Mouse (Mus musculus) layer of hippocampus, postnatal 25 days (tissue): ENCODE results near the gene Bloc1s1. TPM values are rescaled to one million over a fixed set of nuclear protein-coding genes. Genes with fewer than 3 reads are reported as not detected.

Experiments used
- DNase-seq, 2 experiments: peaks; one replicate each; pipeline ENCODE4 v3.0.0; 2022; ENCODE audit warnings: mixed read lengths in 2 of 2, low spot score in 1 of 2; ENCODE audit errors: extremely low spot score in 1 of 2
- total RNA-seq, 2 experiments: library from RNA; stranded (reverse); gene quantifications; 2 replicates each; pipeline ENCODE4 v1.2.3; 2021

The Bloc1s1 gene
- total RNA-seq = 100 to 1,000 TPM in 1 of 2 experiments, 10 to 100 TPM in 1; 86.8 to 102 TPM

DNA sequence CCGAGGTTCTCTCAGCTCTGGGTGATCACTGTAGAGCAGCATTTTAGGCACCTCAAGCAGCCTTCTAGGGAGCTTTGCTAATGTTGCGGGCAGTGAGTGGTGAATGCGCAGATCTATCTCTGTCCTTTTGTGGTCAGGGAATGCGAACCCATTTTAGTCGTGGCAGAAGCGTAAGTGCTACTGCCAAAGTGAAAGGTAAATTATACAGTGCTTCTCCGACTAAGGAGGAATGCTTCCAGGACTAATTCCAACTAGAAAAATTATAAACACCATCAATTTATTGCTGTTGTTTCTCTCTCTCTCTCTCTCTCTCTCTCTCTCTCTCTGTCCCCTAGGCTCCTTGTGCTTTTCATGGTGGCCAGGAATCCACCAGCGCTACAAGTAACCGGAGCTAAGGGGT, at the start of gene Bloc1s1:
Gene Bloc1s1, minus strand, starts transcription at position 101 of the 400 bp plus-strand sequence.
- no peak for DNase-seq

DNA sequence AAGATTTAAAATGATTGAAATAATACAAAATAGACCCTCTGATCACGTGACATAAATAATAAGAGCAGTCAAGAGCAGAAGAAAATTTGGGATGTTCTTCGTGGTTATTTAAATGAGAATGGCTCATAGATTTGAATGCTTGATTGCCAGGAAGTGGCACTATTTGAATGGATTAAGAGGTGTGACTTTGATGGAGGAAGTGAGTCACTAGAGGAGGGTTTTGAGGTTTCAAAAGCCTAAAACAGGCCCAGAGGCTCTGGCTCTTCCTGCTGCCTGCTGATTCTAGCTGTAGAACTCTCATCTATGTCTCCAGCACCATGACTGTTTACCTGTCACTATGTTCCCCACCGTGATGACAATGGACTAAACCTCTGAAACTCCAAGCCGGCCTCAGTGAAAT, 49.0 kb upstream of the Bloc1s1 start:
- no peak for DNase-seq

DNA sequence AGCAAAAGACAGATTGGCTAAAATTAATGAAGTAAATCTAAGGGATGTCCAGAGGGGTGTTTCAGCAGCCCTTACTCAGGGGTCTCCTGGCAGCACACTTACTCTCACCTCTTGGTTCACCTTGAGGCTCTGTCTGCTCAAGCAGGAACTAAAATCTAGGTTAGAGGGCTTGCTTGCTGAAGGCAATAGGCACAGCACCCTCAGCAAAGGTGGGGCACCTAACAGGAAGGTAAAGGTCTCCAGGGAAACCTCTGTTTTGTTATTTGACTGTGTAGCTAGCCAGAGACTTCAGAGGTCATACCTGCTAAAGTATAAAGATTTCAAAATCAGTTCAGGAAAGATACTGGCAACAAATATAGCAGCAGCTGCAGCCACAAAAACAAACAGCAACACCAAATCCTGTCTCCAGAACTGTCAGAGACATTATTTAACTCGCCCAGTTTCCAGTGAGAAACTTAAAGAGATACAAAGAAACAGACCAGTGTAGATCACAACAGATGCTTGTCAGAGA, 47.0 kb upstream of the Bloc1s1 start:
- no peak for DNase-seq

DNA sequence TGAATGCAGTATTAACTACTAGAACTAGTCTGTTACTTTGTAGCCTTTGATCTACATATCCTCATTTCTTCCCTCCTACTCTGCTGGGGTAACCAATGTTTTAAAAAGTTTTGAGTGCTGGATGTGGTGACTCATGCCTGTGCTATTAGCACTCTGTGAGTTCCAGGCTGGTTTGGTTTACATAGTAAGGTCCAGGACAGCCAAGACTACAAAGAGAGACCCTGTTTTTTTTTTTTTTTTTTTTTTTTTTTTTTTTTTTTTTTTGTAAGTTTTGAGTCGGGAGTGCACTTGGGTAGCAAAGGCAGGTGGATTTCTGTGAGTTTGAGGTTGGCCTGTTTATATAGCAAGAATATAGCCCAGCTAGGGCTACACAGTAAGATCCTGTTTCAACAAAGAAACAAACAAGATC, 44.5 kb upstream of the Bloc1s1 start:
- DNase-seq = no peak

DNA sequence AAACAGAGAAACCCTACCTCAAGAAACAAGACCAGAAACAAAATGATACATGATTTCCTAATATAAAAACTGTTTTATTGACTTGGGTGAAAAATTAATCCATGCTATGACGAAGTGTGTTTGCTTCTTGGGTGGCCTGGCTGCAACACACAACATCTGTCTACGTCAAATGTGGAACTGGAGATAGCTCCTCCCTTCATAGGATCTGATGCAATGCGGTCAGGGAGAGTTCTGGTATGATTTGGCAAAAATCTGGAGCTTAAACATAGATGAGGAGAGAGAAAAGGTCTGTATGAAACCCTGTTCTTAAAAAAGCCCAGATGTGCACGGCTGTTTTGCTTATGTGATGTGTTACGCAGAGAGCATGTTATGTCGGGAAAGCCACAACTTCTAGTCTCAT, 42.0 kb upstream of the Bloc1s1 start:
- no peak for DNase-seq

DNA sequence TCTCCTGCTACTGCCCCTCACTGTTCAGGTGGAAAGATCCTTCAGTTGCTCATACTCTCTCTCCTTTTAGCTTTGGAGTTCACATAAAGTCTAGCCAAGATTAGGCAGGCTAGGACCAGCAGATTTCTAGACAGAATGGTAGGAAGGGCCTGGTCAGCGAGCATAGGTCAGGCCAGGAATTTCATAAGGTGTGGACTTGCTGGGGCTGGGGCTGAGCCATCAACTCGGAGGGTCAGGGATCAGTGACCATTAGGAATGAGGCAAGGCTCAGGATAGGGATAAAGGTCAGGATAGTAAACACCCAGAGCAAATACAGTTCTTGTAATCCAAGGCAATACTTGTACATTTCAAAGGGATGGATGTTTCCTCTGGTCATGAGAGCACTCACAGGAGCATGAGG, 41.1 kb upstream of the Bloc1s1 start:
- no peak for DNase-seq

DNA sequence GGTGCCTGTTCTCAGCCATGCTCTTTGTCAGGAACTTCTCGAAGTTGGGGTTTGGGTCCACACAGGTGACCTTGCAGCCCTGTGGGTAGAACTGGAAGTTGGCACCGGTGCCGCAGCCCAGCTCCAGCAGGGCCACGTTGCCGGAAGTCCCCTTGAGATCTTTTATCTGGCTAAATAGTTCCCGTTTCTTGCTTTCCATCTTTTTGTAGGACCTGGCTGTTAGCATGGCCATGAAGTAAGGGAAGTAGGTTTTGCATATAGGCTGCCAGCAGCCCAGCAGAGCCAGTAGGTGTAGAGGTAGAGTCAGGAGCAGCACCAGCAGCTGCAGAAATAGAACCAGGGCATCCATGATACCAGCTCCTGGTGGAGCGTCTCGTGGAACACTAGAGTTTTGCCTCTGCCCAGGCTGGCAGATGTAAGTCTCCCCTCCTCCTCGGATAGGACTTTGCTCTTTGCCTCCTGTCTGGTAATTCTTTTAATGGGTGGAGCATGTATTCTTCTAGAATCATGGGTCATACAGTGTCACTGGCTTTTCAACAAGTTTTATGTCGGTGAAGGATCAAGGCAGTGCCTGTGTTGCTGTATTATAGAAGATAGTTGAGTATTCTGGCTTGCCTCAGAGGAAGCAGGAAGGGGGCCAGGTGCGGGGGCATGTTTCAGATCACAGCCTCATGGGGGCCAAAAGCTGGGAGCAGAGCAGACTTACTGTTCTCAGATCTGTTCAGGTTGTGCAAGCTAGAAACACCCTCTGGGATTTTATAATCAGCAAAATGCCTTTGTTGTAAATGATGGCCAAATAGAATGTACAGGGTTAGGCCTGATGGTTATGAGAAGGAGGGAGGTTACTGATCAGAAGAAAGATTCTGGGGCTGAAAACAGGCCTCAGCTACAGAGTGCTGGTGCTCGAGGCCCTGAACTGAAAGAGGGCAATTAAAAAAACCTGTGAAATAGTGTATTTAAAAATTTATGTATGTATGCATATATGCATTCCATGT, 37.1 kb upstream of the Bloc1s1 start, which contains the start of gene Mettl7b:
Gene Mettl7b, minus strand, starts transcription at position 399 of the 995 bp plus-strand sequence.
- DNase-seq = no peak

DNA sequence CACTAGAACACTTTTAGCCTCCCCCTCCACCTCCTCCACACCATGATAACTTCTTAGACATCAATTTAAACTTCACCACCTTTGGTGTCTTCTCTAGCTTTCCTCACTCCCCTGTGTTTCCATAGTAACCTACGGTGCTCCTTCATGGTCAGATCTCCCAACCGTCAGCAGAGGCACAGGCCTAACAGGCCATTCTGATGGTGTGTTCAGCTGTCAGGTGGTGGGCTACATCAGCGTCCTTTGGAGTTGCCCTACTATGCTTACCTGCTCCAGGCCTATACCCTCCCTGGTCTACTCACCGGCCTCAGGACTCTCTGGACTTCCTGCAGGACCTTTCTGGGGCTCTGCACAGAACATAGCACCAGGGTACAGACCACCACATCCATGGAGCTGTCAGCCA, 36.3 kb upstream of the Bloc1s1 start:
- no peak for DNase-seq

DNA sequence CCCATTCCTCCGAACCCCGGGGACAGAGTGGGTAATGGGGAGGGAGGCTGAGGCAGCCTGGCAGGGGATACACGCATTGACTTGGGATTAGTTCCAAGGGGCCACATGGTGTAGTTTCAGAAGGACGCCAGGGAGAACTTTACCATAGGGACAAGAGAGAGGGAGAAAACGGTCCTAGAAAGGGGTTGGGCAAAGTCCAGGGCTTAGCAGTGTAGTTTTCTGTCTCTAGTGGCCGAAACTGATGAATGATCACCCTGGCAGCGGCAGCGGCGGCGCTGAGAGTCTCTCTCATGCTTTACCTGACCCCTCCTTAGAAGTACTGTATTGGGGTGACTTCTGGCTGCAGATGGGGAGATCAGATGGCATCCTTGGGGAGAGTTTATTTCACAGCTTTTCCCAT, 34.5 kb upstream of the Bloc1s1 start:
- DNase-seq = no peak

DNA sequence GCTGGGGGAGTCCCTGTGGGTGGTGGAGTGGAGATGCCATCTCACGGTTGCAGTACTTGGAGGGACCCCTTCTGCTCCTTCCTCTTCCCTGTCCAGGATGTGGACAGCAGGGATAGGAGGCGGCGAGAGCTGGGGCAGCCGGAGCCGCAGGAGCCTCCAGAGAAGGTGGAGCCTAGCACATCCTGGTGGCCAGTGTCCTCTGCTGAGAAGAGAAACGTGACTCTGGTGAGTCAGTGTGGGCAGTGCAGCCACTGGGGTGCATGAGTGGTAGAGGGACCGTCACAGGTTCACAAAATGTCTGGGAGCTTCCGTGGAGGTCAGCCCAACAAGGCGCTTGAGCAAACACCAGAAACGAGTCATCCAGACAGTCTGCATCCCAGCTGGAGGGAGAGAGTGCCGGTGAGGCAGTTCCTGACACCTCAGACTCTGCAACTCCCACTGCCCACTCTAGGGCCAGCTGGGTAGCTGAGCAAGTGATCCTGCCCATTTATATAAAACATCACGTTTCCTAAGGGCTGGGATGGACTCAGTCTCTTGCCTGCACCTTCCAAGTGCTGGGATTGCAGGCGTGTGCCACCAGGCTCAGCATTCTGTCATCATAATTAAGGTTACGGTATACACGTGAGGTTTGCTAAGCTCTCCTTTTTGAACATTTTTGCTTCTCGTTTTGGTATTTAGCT, 26.5 kb upstream of the Bloc1s1 start:
- no peak for DNase-seq

DNA sequence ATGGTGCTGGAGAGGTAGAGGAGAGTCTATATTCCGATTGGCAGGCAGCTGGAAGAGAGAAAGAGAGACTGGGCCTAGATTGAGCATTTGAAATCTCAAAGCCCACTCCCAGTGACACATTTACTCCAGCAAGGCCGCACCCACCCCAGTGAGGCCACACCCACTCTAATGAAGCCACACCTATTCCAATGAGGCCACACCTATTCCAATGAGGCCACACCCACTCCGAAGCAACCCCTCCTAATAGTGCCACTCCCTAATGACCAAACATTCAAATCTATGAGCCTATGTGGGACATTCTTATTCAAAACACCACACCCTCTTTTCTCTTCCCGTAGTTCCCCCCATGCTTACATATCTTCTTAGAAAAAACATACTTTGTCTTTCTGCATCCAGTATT, 23.7 kb upstream of the Bloc1s1 start:
- DNase-seq = no peak

DNA sequence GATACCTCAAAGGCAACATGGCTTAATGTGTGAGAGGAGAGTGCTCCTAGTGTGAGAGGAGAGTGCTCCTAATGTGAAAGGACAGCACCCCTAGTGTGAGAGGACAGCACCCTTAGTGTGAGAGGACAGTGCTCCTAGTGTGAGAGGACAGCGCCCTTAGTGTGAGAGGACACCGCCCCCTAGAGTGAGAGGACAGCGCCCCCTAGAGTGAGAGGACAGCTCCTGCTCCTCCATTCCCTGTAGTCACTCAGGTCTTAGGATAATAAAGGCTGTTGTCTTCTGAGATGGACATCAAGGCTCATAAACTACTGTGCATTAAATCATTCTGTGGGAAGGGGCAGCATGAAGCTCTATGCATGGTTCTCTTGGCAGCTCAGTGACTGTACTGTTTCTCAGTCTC, 21.8 kb upstream of the Bloc1s1 start:
- peak in 1 of 2 experiments; percentile 45 for DNase-seq

DNA sequence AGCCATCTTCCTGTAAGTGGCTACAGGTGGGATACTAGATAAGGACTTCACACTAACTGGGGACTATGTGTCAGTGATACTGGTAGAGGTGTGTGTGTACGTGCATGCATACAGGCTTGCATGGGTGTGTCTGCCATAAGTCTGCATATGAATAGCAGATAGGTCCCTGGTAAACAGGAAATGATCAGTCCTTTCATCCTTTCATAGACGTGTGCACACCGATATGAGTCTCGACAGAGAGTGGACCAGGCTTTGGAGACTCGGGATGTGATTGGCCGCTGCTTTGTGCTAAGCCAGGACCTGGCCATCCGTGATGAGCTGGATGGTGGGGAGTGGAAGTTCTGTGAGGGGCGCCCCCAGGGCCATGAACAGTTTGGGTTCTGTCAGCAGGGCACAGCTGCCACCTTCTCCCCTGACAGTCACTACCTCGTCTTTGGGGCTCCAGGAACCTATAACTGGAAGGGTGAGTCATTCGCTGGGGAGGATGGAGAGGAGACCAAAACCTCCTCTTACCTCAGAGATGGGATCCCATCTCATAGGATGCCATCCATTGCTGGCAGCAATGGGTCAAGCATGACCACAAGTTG, 16.7 kb upstream of the Bloc1s1 start:
- no peak for DNase-seq

DNA sequence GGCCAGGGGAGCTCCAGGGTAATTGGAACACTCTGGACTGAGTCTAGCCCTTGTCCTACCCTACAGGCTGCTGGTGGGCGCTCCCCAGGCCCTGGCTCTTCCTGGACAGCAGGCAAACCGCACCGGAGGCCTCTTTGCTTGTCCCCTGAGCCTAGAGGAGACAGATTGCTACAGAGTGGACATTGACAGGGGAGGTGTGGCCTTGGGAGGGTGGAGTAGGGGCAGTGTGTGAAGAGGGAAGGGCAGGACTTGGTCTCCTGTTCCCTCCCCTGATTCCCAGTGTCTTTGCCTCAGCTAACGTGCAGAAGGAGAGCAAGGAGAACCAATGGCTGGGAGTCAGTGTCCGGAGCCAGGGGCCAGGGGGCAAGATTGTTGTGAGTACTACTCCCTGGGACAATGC, 15.1 kb upstream of the Bloc1s1 start:
- DNase-seq = no peak

DNA sequence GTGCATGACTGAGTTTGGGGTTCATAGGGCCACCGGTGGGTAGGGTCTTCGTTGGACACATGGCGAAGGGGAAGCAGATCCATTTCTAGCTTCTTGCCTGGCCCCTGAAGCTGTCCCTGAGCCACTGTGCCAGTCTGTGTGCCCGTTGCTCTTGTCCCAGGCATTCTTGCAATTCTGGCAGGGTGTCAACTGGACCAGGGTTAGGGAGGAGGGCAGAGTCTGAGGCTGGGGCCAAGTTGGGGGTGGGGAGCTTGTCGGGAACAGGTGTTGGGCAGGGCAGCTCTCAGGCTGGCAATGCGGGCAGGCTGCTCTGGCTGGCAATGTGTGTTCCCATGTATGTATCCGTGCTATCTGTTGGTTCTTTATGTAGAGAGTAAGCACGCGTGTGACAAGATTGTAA, 14.6 kb upstream of the Bloc1s1 start:
- no peak for DNase-seq

DNA sequence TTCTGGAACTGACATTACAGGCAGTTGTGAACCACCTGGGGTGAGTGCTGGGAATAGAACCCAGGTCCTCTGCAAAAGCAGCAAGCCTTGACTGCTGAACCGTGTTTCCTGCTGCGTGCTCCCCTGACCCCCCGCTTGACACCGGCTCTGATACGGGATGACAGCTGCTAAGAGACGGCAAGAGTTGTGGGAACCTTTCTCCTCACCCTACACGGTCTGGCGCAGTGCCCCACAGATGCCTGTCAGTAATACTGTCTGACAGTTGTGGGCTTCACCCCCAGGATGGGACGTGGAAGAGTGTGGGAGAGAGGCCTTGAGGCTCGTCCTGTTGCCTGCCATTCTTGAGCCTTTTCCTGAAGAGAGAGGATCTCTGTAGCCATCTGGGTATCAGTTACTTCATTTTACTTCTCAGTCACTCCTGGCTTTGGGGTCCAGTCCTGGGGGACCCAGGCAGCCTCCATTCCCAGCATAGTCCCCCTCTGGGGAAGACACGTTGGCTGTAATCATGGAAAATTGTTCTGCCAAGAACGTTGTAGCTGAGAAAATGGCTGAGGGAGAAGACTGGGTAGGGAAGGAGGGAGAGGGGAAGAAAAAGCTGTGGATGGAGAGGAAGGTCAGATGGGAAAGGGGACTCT, 14.0 kb upstream of the Bloc1s1 start:
- no peak for DNase-seq

DNA sequence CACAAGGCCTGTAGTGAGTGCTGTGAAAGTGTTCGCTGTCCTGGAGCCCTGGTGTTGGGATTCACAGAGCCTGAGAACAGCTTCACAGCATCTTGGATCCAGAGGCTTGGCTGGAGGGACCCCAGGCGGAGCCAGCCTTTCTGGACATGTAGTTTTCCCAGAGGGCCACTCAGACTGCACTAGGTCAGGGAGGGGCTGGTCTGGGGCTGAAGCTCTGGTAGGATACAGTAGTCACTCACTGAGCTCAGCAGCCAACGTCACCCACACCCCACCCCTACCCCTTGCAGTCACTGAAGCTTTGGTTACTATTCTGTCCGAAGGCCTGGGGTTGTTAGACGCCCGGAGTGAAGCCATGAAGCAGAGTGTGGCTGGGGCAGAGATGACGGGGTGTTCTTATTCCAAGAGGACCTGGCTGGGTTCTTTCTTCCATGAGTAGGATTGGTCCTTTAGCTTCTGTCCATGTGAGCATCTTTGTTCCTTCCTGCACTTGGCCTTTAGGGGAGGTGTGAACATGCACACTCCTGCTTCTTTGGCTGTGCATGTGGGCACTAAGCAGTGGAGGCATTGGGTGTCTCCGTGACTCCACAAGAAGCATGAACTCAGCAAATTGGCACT, 12.1 kb upstream of the Bloc1s1 start:
- DNase-seq = no peak

DNA sequence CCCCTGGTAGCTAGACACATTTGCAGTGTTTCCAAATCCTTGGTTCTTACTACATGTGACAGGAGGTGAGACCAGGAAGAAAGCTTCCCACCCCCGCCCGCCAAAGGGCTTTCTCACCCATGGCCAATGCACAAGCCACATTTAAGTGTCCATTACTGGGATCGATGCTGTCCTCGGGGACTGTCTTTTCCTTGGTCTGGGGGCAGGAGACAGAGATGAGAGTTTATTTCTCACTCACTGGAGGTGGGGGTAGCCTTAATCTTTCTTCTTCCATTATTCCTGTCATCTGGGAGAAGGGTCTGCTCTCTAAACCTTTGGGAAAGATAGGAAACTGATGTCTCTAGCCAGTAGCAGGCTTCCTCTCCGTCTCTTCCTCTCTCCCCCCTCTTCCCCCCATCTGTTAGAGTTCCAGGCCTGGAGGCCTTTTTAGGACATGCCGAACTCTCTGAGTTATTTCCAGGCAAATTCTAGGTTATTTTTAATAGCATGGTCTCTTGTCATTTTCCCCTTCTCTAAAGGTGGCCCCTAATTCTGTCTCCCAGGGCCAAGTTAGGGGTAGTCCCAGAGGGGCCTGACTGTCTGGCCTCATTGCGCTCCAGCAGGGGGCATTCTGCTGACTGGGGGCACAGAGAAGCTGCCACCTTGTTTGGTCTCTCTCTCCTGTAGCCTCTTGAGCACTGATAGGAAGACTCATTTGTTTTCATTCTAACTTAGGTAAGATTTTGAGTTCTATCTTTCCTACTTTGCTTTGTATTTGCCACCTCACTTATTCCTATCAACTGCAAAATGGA, 11.4 kb upstream of the Bloc1s1 start:
- no peak for DNase-seq

DNA sequence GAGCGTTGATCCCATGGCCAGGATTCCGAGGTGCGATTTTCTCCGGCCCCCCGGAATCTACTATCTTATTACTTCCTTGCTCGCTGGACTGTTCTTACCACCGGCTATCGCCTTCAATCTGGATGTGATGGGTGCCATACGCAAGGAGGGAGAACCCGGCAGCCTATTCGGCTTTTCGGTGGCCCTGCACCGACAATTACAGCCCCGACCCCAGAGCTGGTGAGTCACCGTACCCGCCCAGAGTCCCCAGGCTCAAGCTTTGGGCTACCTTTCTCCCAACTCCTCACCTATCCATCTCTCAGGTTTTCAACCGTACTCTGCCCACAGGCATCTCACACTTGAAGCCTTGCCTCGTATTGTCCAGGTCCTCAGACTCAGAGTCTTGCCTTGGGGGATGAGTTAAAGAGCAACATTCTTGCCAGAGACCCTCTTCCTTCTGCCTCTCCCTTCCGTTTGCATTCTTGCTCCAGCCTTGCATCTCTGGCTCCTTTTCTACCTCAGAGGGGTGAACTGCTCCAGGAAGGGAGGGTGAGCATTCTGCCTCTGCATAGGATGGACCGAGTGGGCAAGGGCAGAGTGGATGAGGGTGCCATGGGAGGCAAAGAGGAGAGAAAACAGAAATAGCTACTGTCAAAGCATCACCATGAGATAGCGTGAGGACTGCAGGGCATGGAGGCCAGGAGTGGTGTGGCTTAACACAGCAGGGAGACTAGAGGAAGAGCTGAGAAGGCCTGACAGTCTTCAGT, 10.3 kb upstream of the Bloc1s1 start:
- no peak for DNase-seq
